Mouse (Mus musculus): ENCODE data around the gene Mccc2.

GRCm38 (mm10) chr13:99931502-99931901 is 83.9 kb downstream of the Mccc2 start:
- TF ChIP-seq CTCF (IDR thresholded peaks at IDR 0.05; ENCODE audit: low read depth) (no peak), EP300 (IDR thresholded peaks at IDR 0.05; ENCODE audit: low read depth) (no peak)

Data from liver, embryonic 14.5 days (tissue).